Mouse (Mus musculus): ENCODE results near the gene Gm13539.
A peak's percentile ranks its signal among the peaks of the same experiment; 100 is the strongest.

Gm13539 gene

GRCm38 (mm10) chr2:25828344-25828947 lies 46.4 kb downstream of the Gm13539 start:
- DNase-seq, result no peak

- DNase-seq, result no peak
Measured at GRCm38 (mm10) chr2:25830786-25831185, 48.7 kb downstream of the Gm13539 start.

GRCm38 (mm10) chr2:25836291-25836690 lies 54.2 kb downstream of the Gm13539 start:
- DNase-seq, result peak; percentile 77
